Mouse (Mus musculus) midbrain, embryonic 14.5 days (tissue): ENCODE measurements at regions not wholly inside any gene's neighbourhood (a gene's known extent, or its start where the extent isn't known, plus 50 kb on each side); places are given as distances from the start of the nearest gene placed in this dataset.

Experiments
- ATAC-seq: fragments of 200-750 bp; cut with Nextera tagmentation; 2 replicates; pipeline ENCODE4 v1.8.0; 2017; ENCODE audit warnings: moderate number of reproducible peaks, moderate library complexity; ENCODE audit not compliant: low FRiP score, low TSS enrichment
- DNase-seq: peaks from one replicate; pipeline ENCODE4 v3.0.0-alpha.2; 2015
- H3K27ac ChIP-seq: fragments of 300-500 bp; sonication (generic); replicated peaks from 2 replicates; pipeline ENCODE4 v1.5.1; 2014; ENCODE audit warnings: mild to moderate bottlenecking, low read depth, low read length, moderate library complexity
- H3K27me3 ChIP-seq: fragments of 300-500 bp; sonication (generic); 2 replicates; pipeline ENCODE4 v1.6.1; 2014; ENCODE audit warnings: low read length, control low read depth, mixed read lengths; ENCODE audit not compliant: control insufficient read depth, insufficient read depth
- H3K36me3 ChIP-seq: fragments of 300-500 bp; sonication (generic); 2 replicates; pipeline ENCODE4 v1.6.1; 2014; ENCODE audit warnings: low read length, control low read depth; ENCODE audit not compliant: control insufficient read depth, insufficient read depth
- H3K4me1 ChIP-seq: fragments of 300-500 bp; sonication (generic); 2 replicates; pipeline ENCODE4 v1.6.1; 2014; ENCODE audit warnings: mild to moderate bottlenecking, antibody characterized with exemption, low read length, control low read depth; ENCODE audit not compliant: control insufficient read depth, insufficient read depth
- H3K4me2 ChIP-seq: fragments of 300-500 bp; sonication (generic); 2 replicates; pipeline ENCODE4 v1.6.1; 2014; ENCODE audit warnings: mild to moderate bottlenecking, low read length, moderate library complexity
- H3K4me3 ChIP-seq: fragments of 300-500 bp; sonication (generic); replicated peaks from 2 replicates; pipeline ENCODE4 v1.5.1; 2014; ENCODE audit warnings: low read depth, low read length
- H3K9ac ChIP-seq: fragments of 300-500 bp; sonication (generic); replicated peaks from 2 replicates; pipeline ENCODE4 v1.6.1; 2014; ENCODE audit warnings: mild to moderate bottlenecking, low read length, moderate library complexity
- H3K9me3 ChIP-seq: fragments of 300-500 bp; sonication (generic); 2 replicates; pipeline ENCODE4 v1.6.1; 2016; ENCODE audit warnings: low read length, control low read depth, mixed read lengths; ENCODE audit not compliant: control insufficient read depth
- WGBS: fragments of 180-500 bp; shearing (Covaris S2); extraction: QIAGEN DNeasy Blood & Tissue Kit; methylation state at CpG from one replicate; pipeline ENCODE4 v1.1.7; 2014; 5-methylcytosine and 5-hydroxymethylcytosine counted together

DNA sequence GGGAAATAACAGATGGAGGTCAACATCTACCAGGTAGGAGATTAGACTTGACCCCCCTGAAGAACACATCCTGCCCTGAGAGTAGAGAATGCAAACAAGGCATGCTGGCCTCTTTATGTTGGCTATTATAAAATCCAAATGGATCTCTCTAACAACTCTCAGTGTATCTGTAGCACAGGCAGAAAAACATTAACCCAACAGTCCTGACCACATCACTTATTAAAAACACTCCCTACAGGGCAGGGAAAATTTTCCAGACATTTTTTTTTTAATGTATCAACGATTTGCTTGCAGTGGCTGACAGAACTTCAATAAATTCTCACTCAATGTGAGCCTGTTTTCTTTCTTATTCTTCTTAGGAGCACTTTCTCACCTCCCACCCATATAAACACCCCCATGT lies 511.4 kb downstream of the Cdk5rap2 start:
- no peaks in the 10 kb centered on the region for H3K4me1 ChIP-seq
- no peaks in the 10 kb centered on the region for H3K36me3 ChIP-seq
- no peak overlapping the region for H3K4me3 ChIP-seq
- DNase-seq, result no peak
- H3K9ac ChIP-seq, result no peak overlapping the region
- no peak for ATAC-seq
- H3K4me2 ChIP-seq, result no peak overlapping the region
- no peak overlapping the region for H3K27ac ChIP-seq
- no peaks in the 10 kb centered on the region for H3K9me3 ChIP-seq
- 79% methylated on average over 1 of the region's 1 CpGs for WGBS
- no peaks in the 10 kb centered on the region for H3K27me3 ChIP-seq

DNA sequence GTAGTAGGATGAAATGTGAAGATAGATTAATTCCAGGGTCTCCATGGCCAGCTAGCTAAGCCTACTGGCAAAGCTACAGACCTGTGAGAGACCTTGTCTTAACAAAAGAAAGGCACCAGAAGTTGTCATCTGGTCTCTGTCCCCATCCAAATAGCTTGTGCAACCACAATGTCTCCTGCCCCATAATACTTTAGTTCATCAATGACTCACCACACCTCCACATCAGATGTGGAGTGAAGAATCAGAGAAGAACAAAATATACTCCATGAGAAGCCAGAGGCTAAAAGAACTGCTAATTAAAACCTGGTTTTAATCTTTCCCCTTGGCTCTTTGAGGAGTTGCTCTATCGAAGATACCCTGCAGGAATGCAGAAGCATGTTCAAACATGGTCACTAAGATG lies 514.1 kb downstream of the Cdk5rap2 start:
- 77% methylated on average over 1 of the region's 1 CpGs for WGBS
- Histone ChIP-seq H3K36me3 (no peaks in the 10 kb centered on the region), H3K27me3 (no peaks in the 10 kb centered on the region), H3K4me1 (no peaks in the 10 kb centered on the region), H3K4me2 (no peak overlapping the region), H3K4me3 (no peak overlapping the region), H3K9me3 (no peaks in the 10 kb centered on the region), H3K9ac (no peak overlapping the region), H3K27ac (no peak overlapping the region)
- DNase-seq (no peak), ATAC-seq (no peak)

- Histone ChIP-seq H3K4me1 (no peaks in the 10 kb centered on the region), H3K9ac (no peak overlapping the region), H3K36me3 (no peaks in the 10 kb centered on the region), H3K4me2 (no peak overlapping the region), H3K27me3 (no peaks in the 10 kb centered on the region), H3K27ac (no peak overlapping the region), H3K4me3 (no peak overlapping the region), H3K9me3 (no peaks in the 10 kb centered on the region)
- DNase-seq (no peak), ATAC-seq (no peak)
Observed at GRCm38 (mm10) chr4:69892829-69893175, 517.4 kb downstream of the Cdk5rap2 start.

GRCm38 (mm10) chr4:69891898-69892828 lies 518.1 kb downstream of the Cdk5rap2 start:
- Histone ChIP-seq H3K4me3 (no peak overlapping the region), H3K36me3 (no peaks in the 10 kb centered on the region), H3K9me3 (no peaks in the 10 kb centered on the region), H3K27me3 (no peaks in the 10 kb centered on the region), H3K4me2 (no peak overlapping the region), H3K9ac (no peak overlapping the region), H3K27ac (no peak overlapping the region), H3K4me1 (no peaks in the 10 kb centered on the region)
- DNase-seq (no peak), ATAC-seq (no peak)
- WGBS, result 23% methylated on average over 8 of the region's 8 CpGs

GRCm38 (mm10) chr4:69890655-69891054 lies 519.6 kb downstream of the Cdk5rap2 start:
- H3K4me1 ChIP-seq, result no peaks in the 10 kb centered on the region
- H3K4me2 ChIP-seq, result no peak overlapping the region
- no peak overlapping the region for H3K27ac ChIP-seq
- no peak for DNase-seq
- no peak overlapping the region for H3K4me3 ChIP-seq
- no peak for ATAC-seq
- 70% methylated on average over 2 of the region's 2 CpGs for WGBS
- H3K36me3 ChIP-seq, result no peaks in the 10 kb centered on the region
- no peak overlapping the region for H3K9ac ChIP-seq
- no peaks in the 10 kb centered on the region for H3K27me3 ChIP-seq
- no peaks in the 10 kb centered on the region for H3K9me3 ChIP-seq

GRCm38 (mm10) chr4:69889931-69890634 lies 520.2 kb downstream of the Cdk5rap2 start:
- Histone ChIP-seq H3K36me3 (no peaks in the 10 kb centered on the region), H3K27me3 (no peaks in the 10 kb centered on the region), H3K4me3 (no peak overlapping the region), H3K4me2 (no peak overlapping the region), H3K27ac (no peak overlapping the region), H3K4me1 (no peaks in the 10 kb centered on the region), H3K9ac (no peak overlapping the region), H3K9me3 (no peaks in the 10 kb centered on the region)
- 0 out of 2 replicates have a peak, but pooled peaks have one; percentile 46 for ATAC-seq
- 23% methylated on average over 5 of the region's 5 CpGs for whole genome bisulfite sequencing
- DNase-seq, result peak; percentile 42

GRCm38 (mm10) chr4:69876734-69877133 lies 533.5 kb downstream of the Cdk5rap2 start:
- Histone ChIP-seq H3K4me2 (no peak overlapping the region), H3K4me1 (no peaks in the 10 kb centered on the region), H3K4me3 (no peak overlapping the region), H3K27ac (no peak overlapping the region), H3K36me3 (no peaks in the 10 kb centered on the region), H3K27me3 (no peaks in the 10 kb centered on the region), H3K9ac (no peak overlapping the region), H3K9me3 (no peaks in the 10 kb centered on the region)
- WGBS, result 50% methylated on average over 2 of the region's 2 CpGs
- ATAC-seq (no peak), DNase-seq (no peak)

- Histone ChIP-seq H3K27me3 (no peaks in the 10 kb centered on the region), H3K27ac (no peak overlapping the region), H3K4me3 (no peak overlapping the region), H3K4me1 (no peaks in the 10 kb centered on the region), H3K36me3 (no peaks in the 10 kb centered on the region), H3K9me3 (no peaks in the 10 kb centered on the region), H3K9ac (no peak overlapping the region), H3K4me2 (no peak overlapping the region)
- 51% methylated on average over 2 of the region's 2 CpGs for WGBS
- DNase-seq (no peak), ATAC-seq (no peak)
Observed at GRCm38 (mm10) chr4:69870638-69871037, 539.6 kb downstream of the Cdk5rap2 start.

DNA sequence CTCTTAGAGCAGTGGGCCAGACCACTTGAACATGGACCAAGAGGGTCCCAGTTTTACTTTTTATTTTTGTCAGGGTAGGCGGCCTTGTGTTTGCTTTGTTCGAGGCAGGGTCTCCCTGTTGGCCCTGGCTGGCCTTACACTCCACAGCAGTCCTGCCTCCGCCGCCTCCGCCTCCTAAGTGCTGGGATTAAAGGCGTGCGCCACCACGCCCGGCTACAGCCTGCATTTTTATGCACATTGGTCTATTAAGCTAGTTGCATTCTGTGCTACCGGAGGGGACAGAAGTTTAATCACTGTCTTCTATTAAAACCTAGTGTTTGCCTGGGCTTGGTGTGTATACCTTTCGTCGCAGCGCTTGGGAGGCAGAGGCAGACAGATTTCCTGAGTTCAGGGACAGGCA lies 555.2 kb downstream of the Cdk5rap2 start:
- no peaks in the 10 kb centered on the region for H3K9me3 ChIP-seq
- H3K36me3 ChIP-seq, result no peaks in the 10 kb centered on the region
- no peaks in the 10 kb centered on the region for H3K27me3 ChIP-seq
- no peak overlapping the region for H3K4me3 ChIP-seq
- no peak for ATAC-seq
- H3K4me2 ChIP-seq, result no peak overlapping the region
- H3K27ac ChIP-seq, result no peak overlapping the region
- no peak for DNase-seq
- H3K4me1 ChIP-seq, result no peaks in the 10 kb centered on the region
- 94% methylated on average over 13 of the region's 13 CpGs for WGBS
- H3K9ac ChIP-seq, result no peak overlapping the region
